Mouse (Mus musculus) activated CD4-positive, CD25-positive, alpha-beta regulatory T cell, adult 4 months (primary cell): ENCODE measurements around the gene Slc6a9. TPM values are rescaled to one million over a fixed set of nuclear protein-coding genes. Genes with fewer than 3 reads are reported as not detected.

ENCODE experiments used
- ATAC-seq: one replicate; pipeline ENCODE4 v1.8.0; 2017
- polyA plus RNA-seq, 2 experiments: library from polyadenylated mRNA; unstranded; fragments of 100-300 nt; shearing (Covaris generic); gene quantifications; one replicate each; pipeline ENCODE4 v1.2.1; 2017

Gene Slc6a9
- under 1 TPM in 1 of 2 experiments, not detected in 1; 0.51 TPM for polyA plus RNA-seq

DNA sequence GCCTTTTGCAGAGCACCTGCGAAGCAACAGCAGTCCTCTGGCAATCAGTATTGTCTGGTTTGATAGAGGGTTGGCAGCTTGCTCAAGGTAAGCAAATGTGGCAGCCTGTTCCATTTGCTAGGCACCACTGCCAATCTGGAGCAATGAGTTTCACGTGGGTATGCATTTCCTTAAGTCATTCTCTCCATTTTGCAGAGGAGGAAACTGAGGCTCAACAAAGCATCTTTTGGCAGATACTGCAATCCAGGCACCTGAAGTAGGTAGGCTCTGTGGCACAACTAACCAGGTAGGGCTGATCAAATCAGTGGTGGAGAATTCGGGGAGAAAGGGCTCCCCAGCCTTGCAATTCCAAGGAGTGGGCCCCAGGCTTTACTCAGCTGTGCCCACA, at the start of gene Slc6a9:
Gene Slc6a9, plus strand, starts transcription at position 50 of the 388 bp plus-strand sequence.
- ATAC-seq = no peak

- no peak for ATAC-seq
Measured at GRCm38 (mm10) chr4:117786963-117787362, 47.3 kb upstream of the Slc6a9 start.

DNA sequence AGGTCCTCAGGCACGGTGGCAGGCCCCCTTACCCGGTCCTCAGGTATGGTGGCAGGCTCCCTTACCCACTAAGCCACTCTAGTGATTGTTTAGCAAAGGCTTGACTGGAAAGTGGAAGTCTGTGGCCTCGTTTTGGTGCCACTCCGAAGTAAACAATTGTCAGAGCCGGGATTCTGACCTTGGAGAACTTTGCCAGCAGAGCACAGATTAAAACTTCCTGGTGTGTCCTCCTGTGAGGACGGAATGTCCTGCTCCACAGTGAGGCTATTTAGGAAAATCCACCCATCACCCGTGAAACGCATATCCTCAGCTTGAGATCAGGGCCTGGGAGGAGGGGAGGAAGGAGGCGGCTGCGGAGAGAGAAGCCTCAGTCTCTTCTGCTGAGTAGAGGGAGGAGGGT, 46.0 kb upstream of the Slc6a9 start:
- no peak for ATAC-seq

DNA sequence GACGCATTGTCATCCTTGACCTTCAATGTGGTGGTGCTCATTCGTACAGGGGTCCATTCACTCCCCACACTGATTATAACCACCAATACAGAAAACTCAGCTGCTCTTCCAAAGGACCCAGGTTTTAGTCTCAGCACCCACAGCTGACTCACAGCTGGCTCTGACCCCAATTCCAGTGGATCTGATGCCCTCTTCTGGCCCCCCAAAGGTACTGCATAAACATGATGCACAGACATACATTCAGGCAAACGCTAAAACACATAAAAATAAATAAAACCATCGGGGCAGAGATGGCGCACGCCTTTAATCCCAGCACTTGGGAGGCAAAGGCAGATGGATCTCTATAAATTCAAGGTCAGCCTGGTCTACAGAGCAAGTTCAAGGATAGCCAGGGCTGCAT, 34.4 kb upstream of the Slc6a9 start:
- no peak for ATAC-seq

- no peak for ATAC-seq
Measured at GRCm38 (mm10) chr4:117806992-117807391, 27.3 kb upstream of the Slc6a9 start.

- no peak for ATAC-seq
Measured at GRCm38 (mm10) chr4:117810933-117811332, 23.4 kb upstream of the Slc6a9 start.

DNA sequence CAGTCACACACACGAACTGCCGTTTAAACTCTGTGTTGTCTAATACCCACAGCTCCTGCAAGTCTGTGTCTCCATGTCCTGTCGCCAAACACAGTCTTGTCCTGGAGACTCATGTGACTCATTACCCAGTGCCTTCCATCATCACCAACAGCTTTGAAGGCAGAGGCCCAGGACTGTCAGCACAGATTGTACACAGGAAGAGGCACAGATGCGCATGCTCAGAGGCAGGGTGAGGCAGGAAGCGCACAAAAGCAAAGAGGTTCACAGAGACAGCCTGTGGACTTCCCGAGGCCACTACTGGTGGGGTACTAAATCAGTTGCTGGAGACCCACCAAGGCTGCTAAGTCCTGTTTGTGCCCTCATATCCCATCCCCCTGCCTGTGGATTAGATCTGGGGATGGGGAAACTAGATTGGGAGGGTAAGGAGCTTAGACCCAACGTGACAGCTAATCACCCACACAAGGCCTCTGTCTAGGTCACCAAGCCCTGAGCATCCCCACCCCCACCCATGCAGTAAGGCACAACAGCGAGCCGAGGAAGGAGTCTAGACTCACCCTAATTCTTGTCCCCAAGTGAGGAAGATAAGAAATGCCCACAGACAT, 20.6 kb upstream of the Slc6a9 start:
- ATAC-seq = no peak

DNA sequence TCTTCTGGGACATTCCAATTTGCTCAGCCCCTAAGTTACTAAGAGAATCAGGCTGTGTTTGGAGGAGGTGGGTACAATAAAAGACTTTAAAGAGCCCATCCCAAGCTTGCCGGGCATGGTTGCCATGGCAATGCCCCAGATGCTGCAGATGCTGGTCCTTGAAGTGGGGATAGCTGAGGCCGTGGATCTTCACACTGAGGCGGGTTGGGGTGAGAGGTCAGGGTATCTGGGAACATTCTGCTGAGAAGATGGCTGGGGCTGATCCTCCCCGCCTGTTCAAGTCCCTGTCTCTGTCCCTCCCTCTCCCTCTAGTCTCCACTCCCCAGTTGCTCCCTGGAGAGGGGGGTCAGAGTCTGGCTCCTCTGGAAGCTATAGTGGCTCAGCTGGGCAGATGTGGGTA, 20.0 kb upstream of the Slc6a9 start:
- ATAC-seq = no peak

DNA sequence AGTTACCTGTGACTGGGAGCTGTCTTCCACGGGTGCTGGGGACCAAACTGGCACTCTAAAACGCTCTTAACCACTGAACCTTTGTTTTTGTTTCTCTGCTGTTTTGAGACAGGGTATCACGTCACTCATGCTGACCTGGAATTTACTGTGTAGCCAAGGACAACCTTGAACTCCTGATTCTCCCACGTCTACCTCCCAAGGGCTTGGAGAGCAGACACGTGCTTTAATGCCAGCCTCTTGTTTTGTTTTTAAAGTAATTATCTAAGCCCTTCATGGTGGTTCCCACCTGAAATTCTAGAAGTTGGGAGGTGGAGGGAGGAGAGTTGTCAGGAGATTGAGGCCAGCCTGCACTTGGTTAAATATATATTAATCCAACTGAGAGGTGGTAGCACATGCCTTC, 17.5 kb upstream of the Slc6a9 start:
- no peak for ATAC-seq

DNA sequence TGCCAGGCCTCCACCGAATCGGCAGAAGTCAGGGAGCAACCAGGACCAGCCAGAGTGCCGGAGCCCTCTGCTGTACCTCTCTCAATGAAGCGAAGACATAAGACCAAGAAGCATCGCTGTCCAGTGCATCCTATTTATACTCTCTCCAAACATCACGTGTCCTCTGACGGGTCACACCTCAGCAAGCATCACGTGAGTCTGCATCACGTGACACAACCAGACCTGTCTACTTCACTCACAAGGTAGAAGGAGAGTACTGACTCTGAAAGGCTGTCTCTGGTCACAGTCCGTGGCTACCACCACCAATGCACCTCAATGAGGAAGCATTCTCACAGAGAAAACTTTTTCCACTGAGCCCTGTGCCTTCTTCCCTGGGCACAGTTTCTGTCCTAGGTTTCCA, 16.3 kb upstream of the Slc6a9 start:
- ATAC-seq = no peak

DNA sequence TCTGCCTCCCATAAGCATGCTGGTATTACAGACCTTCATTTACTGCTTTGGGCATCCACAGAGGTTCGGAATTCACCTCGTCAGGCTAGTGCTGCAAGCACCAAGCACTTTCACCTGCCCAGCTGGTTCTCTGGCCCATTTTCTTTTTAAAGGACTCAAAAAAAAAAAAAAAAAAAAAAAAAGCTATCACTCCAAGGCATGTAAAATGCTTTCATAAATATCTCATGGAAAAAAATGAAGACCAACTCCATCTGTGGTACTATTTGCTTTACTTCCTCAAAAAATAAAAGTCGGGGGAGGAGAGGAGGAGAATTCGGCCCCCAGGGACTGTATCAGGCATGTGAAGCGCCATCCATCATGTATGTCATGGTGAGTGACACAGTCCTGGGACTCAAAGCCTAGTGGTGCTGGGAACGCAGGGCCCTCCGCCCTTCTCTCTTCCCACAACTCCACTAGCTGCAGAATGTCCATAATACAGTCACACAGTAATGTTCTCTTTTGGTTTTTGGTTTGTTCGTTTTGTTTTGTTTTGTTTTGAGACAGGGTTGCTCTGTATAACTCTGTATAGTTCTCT, 5.6 kb upstream of the Slc6a9 start:
- ATAC-seq = no peak

- no peak for ATAC-seq
Measured at GRCm38 (mm10) chr4:117829260-117830123, 4.8 kb upstream of the Slc6a9 start.

DNA sequence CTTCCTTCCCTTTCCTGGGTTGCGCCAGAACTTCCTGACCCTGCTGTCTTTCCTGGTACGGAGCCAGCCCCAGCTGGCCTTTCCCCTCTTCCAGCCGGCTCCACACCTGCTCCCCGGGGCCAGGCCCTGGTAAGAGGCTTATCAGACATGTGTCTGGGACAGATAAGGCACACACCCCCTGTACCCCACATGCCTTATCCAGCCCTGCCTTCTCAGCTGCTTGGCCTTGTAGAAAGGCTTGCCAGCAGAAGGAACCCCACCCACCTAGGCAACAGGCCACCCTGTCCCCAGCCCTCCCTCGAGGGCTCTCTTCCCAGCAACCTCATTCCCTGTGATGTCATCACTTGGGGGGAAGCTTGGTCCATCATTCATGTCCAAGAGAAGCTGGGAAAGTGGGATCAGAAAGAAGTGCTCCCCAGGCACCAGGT, 4.2 kb upstream of the Slc6a9 start:
- ATAC-seq = no peak

DNA sequence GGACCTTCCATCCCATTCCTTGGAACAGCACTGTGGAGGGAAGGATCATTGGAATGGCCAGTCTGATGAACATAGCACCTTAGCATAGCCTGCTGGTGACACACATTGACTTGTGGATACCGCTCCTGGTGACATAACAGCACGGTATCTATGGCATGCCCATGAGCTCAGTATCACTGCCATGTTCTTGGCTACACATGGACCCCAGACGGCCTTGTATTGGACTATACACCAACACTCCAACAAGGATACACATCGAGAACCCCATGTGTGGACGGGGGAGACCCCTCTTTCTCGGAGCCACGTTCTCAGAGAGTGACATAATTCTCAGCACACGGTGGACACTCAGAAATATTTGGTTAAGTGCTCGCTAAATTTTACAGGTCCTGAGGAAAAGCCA, 3.5 kb upstream of the Slc6a9 start:
- no peak for ATAC-seq

DNA sequence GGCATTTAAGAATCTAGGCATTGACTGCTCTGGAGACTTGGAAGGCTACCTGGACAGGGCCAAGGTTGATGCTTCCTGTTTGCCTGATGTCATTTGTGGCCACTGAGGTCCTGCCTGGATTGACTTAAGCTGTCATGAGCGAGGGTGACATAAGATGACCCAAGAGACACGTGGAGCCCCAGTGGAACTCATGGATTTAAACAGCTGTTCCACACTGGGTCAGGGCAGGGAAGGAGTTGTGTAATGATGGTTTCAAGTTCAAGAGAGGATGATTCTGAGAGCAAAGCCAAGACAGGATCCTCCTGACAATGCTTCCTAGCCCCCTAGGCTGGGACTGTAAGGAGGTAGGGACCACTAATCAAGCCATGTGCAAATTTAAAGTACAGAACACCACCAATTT, 2.8 kb upstream of the Slc6a9 start:
- no peak for ATAC-seq

GRCm38 (mm10) chr4:117831920-117832691, 2.2 kb upstream of the Slc6a9 start:
- ATAC-seq = no peak

GRCm38 (mm10) chr4:117834845-117835530, 682 bp downstream of the Slc6a9 start:
- ATAC-seq = peak; percentile 4

DNA sequence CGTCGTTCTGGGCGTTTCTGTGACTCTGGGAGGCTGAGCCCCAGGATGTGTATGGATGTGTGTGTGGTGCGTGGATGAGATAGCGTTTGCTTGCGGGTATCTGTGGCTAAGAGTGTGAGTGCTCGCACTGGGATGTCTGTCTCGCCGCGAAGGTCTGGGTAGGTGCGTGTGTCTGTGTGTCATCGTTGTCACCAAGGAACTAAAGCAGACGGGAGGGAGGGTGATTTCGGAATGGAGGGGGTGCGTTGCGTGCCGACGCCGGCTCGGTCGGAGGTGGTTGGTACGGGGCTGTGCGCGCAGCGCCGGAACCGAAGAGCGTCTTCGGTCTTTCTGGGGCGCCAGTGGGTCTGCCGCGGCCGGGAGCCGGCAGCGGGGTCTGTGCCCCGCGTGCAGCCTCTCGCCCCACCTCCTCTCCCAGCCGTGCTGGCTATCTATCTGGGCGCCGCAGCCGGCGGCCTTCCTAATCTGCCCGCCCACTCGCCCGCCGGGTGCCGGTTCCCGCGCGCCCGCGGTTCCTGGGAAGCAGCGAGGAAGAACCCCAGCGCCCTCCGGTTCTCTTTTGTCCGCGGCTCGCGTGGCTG, 1.3 kb downstream of the Slc6a9 start:
- peak; percentile 17 for ATAC-seq

- peak; percentile 78 for ATAC-seq
Measured at GRCm38 (mm10) chr4:117836204-117836767, 2.0 kb downstream of the Slc6a9 start.

- no peak for ATAC-seq
Measured at GRCm38 (mm10) chr4:117837271-117837670, 3.0 kb downstream of the Slc6a9 start.

GRCm38 (mm10) chr4:117839366-117839765, 5.1 kb downstream of the Slc6a9 start:
- ATAC-seq = no peak

GRCm38 (mm10) chr4:117840821-117841220, 6.5 kb downstream of the Slc6a9 start:
- ATAC-seq = no peak
